Mouse (Mus musculus) lung, postnatal 0 days (tissue): Measurements from ENCODE around the gene Sptlc2. TPM values are rescaled to one million over a fixed set of nuclear protein-coding genes. Genes with fewer than 3 reads are reported as not detected.

ENCODE experiments used
- ATAC-seq: fragments of 200-750 bp; cut with Nextera tagmentation; 2 replicates; pipeline ENCODE4 v1.8.0; 2017; ENCODE audit warnings: moderate library complexity
- DNase-seq: peaks from one replicate; pipeline ENCODE4 v3.0.0-alpha.2; 2016; ENCODE audit warnings: low spot score
- H3K27ac ChIP-seq: fragments of 300-500 bp; sonication (generic); 2 replicates; pipeline ENCODE4 v1.5.1; 2014; ENCODE audit warnings: antibody characterized with exemption, mild to moderate bottlenecking, low read length, mixed read lengths
- H3K27me3 ChIP-seq: fragments of 300-500 bp; sonication (generic); replicated peaks from 2 replicates; pipeline ENCODE4 v1.6.1; 2014; ENCODE audit warnings: low read length, mixed read lengths; ENCODE audit not compliant: insufficient read depth
- H3K36me3 ChIP-seq: fragments of 300-500 bp; sonication (generic); 2 replicates; pipeline ENCODE4 v1.6.1; 2014; ENCODE audit warnings: low read length, mixed read lengths; ENCODE audit not compliant: insufficient read depth
- H3K4me1 ChIP-seq: fragments of 300-500 bp; sonication (generic); 2 replicates; pipeline ENCODE4 v1.6.1; 2014; ENCODE audit warnings: antibody characterized with exemption, low read depth, low read length, mixed read lengths; ENCODE audit not compliant: insufficient read depth
- H3K4me2 ChIP-seq: fragments of 300-500 bp; sonication (generic); replicated peaks from 2 replicates; pipeline ENCODE4 v1.6.1; 2014; ENCODE audit warnings: low read depth, mild to moderate bottlenecking, low read length, moderate library complexity, mixed read lengths
- H3K4me3 ChIP-seq: fragments of 300-500 bp; sonication (generic); 2 replicates; pipeline ENCODE4 v1.5.1; 2014; ENCODE audit warnings: low read depth, low read length
- H3K9ac ChIP-seq: fragments of 300-500 bp; sonication (generic); replicated peaks from 2 replicates; pipeline ENCODE4 v1.6.1; 2014; ENCODE audit warnings: low read depth, mild to moderate bottlenecking
- H3K9me3 ChIP-seq: fragments of 300-500 bp; sonication (generic); 2 replicates; pipeline ENCODE4 v1.6.1; 2016; ENCODE audit warnings: low read length, mixed read lengths
- CTCF ChIP-seq: IDR thresholded peaks from 2 replicates; pipeline ENCODE4 v1.5.1; 2016; ENCODE audit warnings: antibody characterized with exemption, mild to moderate bottlenecking
- EP300 ChIP-seq: IDR thresholded peaks from 2 replicates; pipeline ENCODE4 v1.6.1; 2016; ENCODE audit warnings: antibody characterized with exemption, mild to moderate bottlenecking, control low read depth
- WGBS: fragments of 180-500 bp; shearing (Covaris S2); extraction: QIAGEN DNeasy Blood & Tissue Kit; methylation state at CpG from one replicate; pipeline ENCODE4 v1.1.7; 2014; 5-methylcytosine and 5-hydroxymethylcytosine counted together
- polyA plus RNA-seq: library from polyadenylated mRNA; unstranded; fragments of >200 nt; fragmentation: Nextera tagmentation; extraction: Ambion mirVana; gene quantifications from 2 replicates; pipeline ENCODE4 v1.2.1, GENCODE M21; 2015

Gene Sptlc2
- polyA plus RNA-seq, 1 experiment from 2014 or later, result 194 TPM

DNA sequence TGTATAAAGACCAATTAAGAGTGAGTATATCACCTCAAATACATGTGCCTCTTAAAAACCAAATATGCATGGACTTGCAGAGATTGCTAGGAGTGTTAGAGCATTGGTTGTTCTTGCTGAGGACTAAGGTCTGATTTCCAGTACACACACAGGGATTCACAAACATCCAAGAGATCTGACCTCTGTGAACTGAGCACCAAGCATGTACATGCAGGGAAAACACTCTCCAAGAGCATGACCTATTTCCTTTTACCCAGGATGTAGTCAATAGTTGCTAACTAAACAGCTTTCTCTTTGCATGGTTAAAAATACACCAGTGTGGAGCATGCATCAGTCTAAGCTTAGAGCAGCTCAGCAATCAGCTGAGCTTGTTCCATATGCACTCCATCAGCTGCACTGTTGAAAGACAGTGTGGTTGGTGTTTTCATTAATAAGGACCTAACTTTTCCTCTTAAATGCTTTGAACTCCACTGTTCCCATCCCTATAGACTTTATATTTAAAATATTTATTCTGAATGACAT is 45.0 kb downstream of the Sptlc2 start:
- Histone ChIP-seq H3K4me1 (no peaks in the 10 kb centered on the region), H3K4me3 (no peak overlapping the region), H3K27ac (no peak overlapping the region), H3K4me2 (no peak overlapping the region), H3K9me3 (no peaks in the 10 kb centered on the region), H3K36me3 (peaks cover 9% of the 10 kb centered on the region), H3K9ac (no peak overlapping the region), H3K27me3 (no peaks in the 10 kb centered on the region)
- DNase-seq, result no peak
- ATAC-seq, result no peak
- TF ChIP-seq CTCF, result no peak
- no peak for TF ChIP-seq EP300

GRCm38 (mm10) chr12:87338082-87338481 is 50.1 kb downstream of the Sptlc2 start:
- TF ChIP-seq CTCF (no peak), EP300 (no peak)
- H3K4me1 ChIP-seq, result no peaks in the 10 kb centered on the region
- H3K27ac ChIP-seq, result no peak overlapping the region
- peaks cover 9% of the 10 kb centered on the region for H3K36me3 ChIP-seq
- no peaks in the 10 kb centered on the region for H3K9me3 ChIP-seq
- no peak for ATAC-seq
- H3K4me3 ChIP-seq, result no peak overlapping the region
- WGBS, result 77% methylated on average over 4 of the region's 4 CpGs
- H3K27me3 ChIP-seq, result no peaks in the 10 kb centered on the region
- DNase-seq, result no peak
- no peak overlapping the region for H3K4me2 ChIP-seq
- H3K9ac ChIP-seq, result no peak overlapping the region

GRCm38 (mm10) chr12:87334886-87335285 is 53.3 kb downstream of the Sptlc2 start:
- ATAC-seq (no peak), DNase-seq (peak; percentile 35)
- H3K27ac ChIP-seq, result no peak overlapping the region
- no peaks in the 10 kb centered on the region for H3K27me3 ChIP-seq
- no peaks in the 10 kb centered on the region for H3K9me3 ChIP-seq
- H3K36me3 ChIP-seq, result peaks cover 6% of the 10 kb centered on the region
- no peak overlapping the region for H3K4me3 ChIP-seq
- H3K9ac ChIP-seq, result no peak overlapping the region
- no peaks in the 10 kb centered on the region for H3K4me1 ChIP-seq
- H3K4me2 ChIP-seq, result no peak overlapping the region
- TF ChIP-seq EP300, result no peak
- peak; percentile 65 for TF ChIP-seq CTCF
- WGBS, result 32% methylated on average over 2 of the region's 2 CpGs

DNA sequence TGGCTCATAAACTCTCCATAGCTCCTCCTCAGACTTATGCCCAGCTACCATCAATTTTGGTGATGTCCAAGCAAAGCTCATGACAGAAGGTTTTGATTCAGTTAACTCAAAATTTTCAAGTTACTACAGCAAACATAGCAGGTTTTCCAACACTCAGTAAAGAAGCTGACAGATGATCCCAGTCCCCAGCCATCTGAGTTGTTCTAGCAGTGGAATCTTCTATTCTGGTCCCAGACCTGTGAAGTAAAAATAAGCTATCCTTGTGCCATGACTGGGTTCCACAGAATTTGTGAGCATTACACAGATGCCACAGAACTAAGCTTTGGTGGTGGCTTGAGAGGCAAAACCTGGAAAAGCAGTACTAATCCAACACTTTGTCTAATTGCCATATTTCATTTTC is 54.4 kb downstream of the Sptlc2 start:
- H3K4me2 ChIP-seq, result no peak overlapping the region
- no peak for DNase-seq
- H3K27ac ChIP-seq, result no peak overlapping the region
- H3K9me3 ChIP-seq, result no peaks in the 10 kb centered on the region
- no peaks in the 10 kb centered on the region for H3K4me1 ChIP-seq
- H3K4me3 ChIP-seq, result no peak overlapping the region
- H3K9ac ChIP-seq, result no peak overlapping the region
- H3K36me3 ChIP-seq, result peaks cover 6% of the 10 kb centered on the region
- ATAC-seq, result no peak
- TF ChIP-seq CTCF, result no peak
- TF ChIP-seq EP300, result no peak
- H3K27me3 ChIP-seq, result no peaks in the 10 kb centered on the region

DNA sequence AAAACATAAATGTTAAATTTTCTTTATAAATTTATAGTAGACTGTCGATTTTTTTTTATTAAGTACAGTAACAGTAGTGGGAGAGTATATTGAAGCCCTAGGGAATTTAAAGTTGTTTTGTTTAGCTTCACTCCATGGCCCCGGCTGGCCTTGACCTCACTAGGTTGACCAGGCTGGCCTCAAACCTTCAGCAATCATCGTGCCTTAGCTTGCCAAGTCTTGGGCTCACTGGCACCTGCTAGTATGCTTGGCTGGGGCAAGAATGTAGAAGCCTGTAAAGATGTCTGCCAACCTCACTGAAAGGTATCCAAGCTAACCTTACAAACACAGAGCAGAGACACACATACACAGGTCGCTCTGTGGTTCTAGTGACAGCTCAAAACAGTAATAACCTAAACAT is 55.6 kb downstream of the Sptlc2 start:
- DNase-seq, result no peak
- no peak for ATAC-seq
- Histone ChIP-seq H3K9ac (no peak overlapping the region), H3K4me2 (no peak overlapping the region), H3K36me3 (peaks cover 6% of the 10 kb centered on the region), H3K4me1 (peaks cover 6% of the 10 kb centered on the region; the same call in 1 of the 2 replicates), H3K9me3 (no peaks in the 10 kb centered on the region), H3K4me3 (no peak overlapping the region), H3K27ac (no peak overlapping the region), H3K27me3 (no peaks in the 10 kb centered on the region)
- TF ChIP-seq EP300 (no peak), CTCF (no peak)
- 76% methylated on average over 4 of the region's 4 CpGs for WGBS

DNA sequence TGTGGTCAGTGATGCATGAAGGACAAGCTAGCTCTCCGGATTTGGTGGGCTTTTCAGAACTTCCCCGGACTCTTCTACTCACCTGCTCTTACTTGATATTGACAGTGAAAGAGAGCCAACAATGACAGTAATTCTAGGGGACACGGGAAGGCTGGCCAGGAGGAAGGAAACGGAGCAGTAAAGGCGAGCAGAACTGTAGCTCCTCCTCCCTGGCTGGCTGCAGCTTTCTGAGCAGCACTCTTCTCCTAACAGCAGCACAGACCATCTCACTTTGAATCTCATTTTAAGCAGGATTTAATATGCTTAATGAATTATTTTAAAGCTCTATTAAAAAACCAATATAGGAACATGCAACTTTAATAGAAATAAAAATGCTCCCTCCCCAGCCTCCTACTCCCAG is 56.2 kb downstream of the Sptlc2 start:
- DNase-seq (no peak), ATAC-seq (no peak)
- no peak overlapping the region for H3K4me2 ChIP-seq
- WGBS, result 51% methylated on average over 5 of the region's 5 CpGs
- no peak overlapping the region for H3K9ac ChIP-seq
- H3K36me3 ChIP-seq, result peaks cover 6% of the 10 kb centered on the region
- no peak overlapping the region for H3K4me3 ChIP-seq
- TF ChIP-seq CTCF, result no peak
- TF ChIP-seq EP300, result no peak
- no peaks in the 10 kb centered on the region for H3K9me3 ChIP-seq
- H3K4me1 ChIP-seq, result peaks cover 6% of the 10 kb centered on the region; the same call in 1 of the 2 replicates
- H3K27ac ChIP-seq, result no peak overlapping the region
- H3K27me3 ChIP-seq, result no peaks in the 10 kb centered on the region

GRCm38 (mm10) chr12:87331053-87331456 is 57.1 kb downstream of the Sptlc2 start:
- ATAC-seq (no peak), DNase-seq (no peak)
- Histone ChIP-seq H3K27ac (no peak overlapping the region), H3K27me3 (no peaks in the 10 kb centered on the region), H3K4me3 (no peak overlapping the region), H3K4me2 (no peak overlapping the region), H3K9me3 (no peaks in the 10 kb centered on the region), H3K4me1 (peaks cover 6% of the 10 kb centered on the region; the same call in 1 of the 2 replicates), H3K36me3 (peaks cover 6% of the 10 kb centered on the region), H3K9ac (no peak overlapping the region)
- no peak for TF ChIP-seq EP300
- no peak for TF ChIP-seq CTCF
- WGBS, result 49% methylated on average over 6 of the region's 6 CpGs
